Mouse (Mus musculus) heart, embryonic 10.5 days (tissue): ENCODE data around the gene Ube4b. TPM values are rescaled to one million over a fixed set of nuclear protein-coding genes. Genes with fewer than 3 reads are reported as not detected.
A peak's percentile ranks its signal among the peaks of the same experiment; 100 is the strongest.
"Not testable (repeated sequence)": the region's sequence is repeated elsewhere in the genome, so short reads cannot be mapped to it uniquely, and the experiment has no call there.

Experiments
- DNase-seq: peaks from one replicate; pipeline ENCODE4 v3.0.0-alpha.2; 2017; ENCODE audit warnings: low spot score
- H3K27ac ChIP-seq: fragments of 300-500 bp; sonication (generic); 2 replicates; pipeline ENCODE4 v1.5.1; 2016; ENCODE audit warnings: mild to moderate bottlenecking
- H3K27me3 ChIP-seq: fragments of 300-500 bp; sonication (generic); 2 replicates; pipeline ENCODE4 v1.6.1; 2016; ENCODE audit warnings: mild to moderate bottlenecking; ENCODE audit not compliant: poor library complexity, insufficient read depth, severe bottlenecking
- H3K36me3 ChIP-seq: fragments of 300-500 bp; sonication (generic); 2 replicates; pipeline ENCODE4 v1.6.1; 2016; ENCODE audit warnings: mild to moderate bottlenecking, moderate library complexity
- H3K4me1 ChIP-seq: fragments of 300-500 bp; sonication (generic); 2 replicates; pipeline ENCODE4 v1.6.1; 2016; ENCODE audit warnings: mild to moderate bottlenecking
- H3K4me3 ChIP-seq: fragments of 300-500 bp; sonication (generic); 2 replicates; pipeline ENCODE4 v1.5.1; 2016; ENCODE audit warnings: mild to moderate bottlenecking, moderate library complexity
- H3K9me3 ChIP-seq: fragments of 300-500 bp; sonication (generic); 2 replicates; pipeline ENCODE4 v1.6.1; 2016; ENCODE audit warnings: mild to moderate bottlenecking, moderate library complexity
- WGBS: fragments of 180-500 bp; shearing (Covaris S2); methylation state at CpG from one replicate; pipeline ENCODE4 v1.1.7; 2016; 5-methylcytosine and 5-hydroxymethylcytosine counted together
- polyA plus RNA-seq: library from polyadenylated mRNA; unstranded; fragments of >200 nt; fragmentation: Nextera tagmentation; extraction: Ambion mirVana; gene quantifications from 2 replicates; pipeline ENCODE4 v1.2.1, GENCODE M21; 2016

Gene Ube4b
- 57.1 and 62.9 TPM in 2 replicates for polyA plus RNA-seq

DNA sequence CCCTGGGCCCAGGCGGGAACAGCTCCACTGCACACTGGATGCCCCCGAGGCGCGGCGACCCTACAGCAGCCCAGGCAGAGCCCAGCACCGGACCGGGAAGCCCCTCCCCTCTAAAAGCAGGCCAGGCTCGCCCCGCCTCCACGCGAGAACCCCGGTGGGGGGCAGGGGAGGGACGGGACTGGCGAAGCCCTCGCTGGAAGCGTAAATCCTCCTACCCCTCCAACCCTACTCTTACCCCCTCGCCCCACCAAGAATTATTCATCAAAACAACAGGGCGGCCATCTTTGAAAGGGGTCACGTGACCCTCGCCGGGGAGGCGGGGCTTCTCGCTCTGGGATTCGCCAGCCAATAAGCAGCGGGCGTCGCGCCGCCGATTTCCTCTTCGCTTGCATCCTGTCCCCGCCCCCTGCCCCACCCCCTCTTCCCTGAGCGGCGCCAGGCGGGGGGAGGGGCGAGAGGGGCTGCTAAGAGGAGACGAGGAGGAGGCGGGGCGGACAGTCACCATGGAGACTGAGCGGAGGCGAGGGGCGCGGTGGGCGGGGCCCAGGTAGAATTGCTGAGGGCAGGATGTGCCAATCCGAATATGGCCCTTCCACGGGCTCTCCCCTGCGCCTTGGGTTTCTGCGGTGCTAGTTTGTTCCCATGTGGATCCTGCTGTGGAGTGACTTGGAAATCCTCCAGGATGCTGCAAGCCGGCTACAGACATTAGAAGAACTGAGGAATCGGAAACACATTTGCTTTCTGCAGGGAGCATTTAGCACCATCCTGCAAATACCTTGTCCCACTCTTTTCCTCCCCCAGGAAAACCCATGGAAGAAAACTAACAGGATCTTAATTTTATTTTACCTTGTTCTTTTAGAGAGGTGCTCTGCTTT is at the start of gene Ube4b:
Gene Ube4b (minus strand): TSS at position 425 of the 875 bp plus-strand sequence.
- Histone ChIP-seq H3K9me3 (no peaks in the 10 kb centered on the region), H3K36me3 (peaks cover 10% of the 10 kb centered on the region), H3K27me3 (no peaks in the 10 kb centered on the region), H3K27ac (peak within 1 kb of the TSS; percentile 98), H3K4me3 (peak within 1 kb of the TSS; percentile 99), H3K4me1 (peaks cover 11% of the 10 kb centered on the region)
- DNase-seq, result peak; percentile 99
- under 1% methylated on average over 43 of the region's 50 CpGs for WGBS

DNA sequence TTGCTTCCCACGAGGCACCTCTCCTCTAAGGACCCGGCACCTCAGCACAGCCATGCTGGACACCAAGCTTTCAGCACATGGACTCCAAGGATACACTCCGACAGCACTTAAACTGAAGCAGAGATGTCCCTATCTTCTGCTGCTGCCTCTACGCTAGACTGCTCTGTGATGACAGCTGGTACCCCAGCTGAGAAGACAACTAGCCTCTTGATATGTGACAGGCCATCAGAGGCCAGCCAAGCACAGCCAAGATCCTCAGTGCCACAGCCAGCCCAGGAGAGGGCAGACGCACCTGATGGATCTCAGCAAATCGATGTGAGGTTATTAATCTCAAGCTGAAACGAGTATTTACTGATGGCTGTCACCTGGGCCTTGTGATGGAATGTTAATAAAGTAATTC is 48.5 kb upstream of the Ube4b start:
- 52% methylated on average over 7 of the region's 7 CpGs for WGBS
- DNase-seq, result no peak
- no peaks in the 10 kb centered on the region for H3K9me3 ChIP-seq

DNA sequence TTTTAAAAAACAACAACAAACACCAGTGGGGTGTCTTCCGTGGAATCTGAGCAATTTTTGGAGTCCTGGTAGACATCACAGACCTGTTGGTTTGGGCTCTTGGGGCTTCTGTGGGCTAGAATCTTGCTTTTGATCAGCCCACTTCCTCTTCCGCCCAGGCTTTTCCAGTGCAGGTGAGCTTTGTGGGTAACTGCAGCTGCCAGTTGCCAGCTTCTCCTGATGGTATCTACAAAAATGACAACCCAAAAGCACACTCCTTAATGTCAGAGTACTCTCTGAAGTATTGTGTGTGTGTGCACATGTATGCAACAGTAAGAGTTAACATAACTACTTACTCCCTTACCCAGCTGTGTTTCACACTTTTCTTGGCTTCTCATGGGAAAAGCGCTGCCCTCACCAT is 43.0 kb upstream of the Ube4b start:
- Histone ChIP-seq H3K9me3 (no peaks in the 10 kb centered on the region), H3K27me3 (no peaks in the 10 kb centered on the region), H3K36me3 (peaks cover 52% of the 10 kb centered on the region), H3K27ac (no peak overlapping the region), H3K4me1 (peaks cover 7% of the 10 kb centered on the region), H3K4me3 (no peak overlapping the region)
- 80% methylated on average over 3 of the region's 3 CpGs for WGBS
- DNase-seq, result no peak

More for the DNA sequence above, 48.5 kb upstream of the Ube4b start:
- Histone ChIP-seq H3K36me3 (peaks cover 35% of the 10 kb centered on the region), H3K4me1 (peaks cover 10% of the 10 kb centered on the region), H3K27ac (no peak overlapping the region), H3K4me3 (no peak overlapping the region), H3K27me3 (no peaks in the 10 kb centered on the region)

DNA sequence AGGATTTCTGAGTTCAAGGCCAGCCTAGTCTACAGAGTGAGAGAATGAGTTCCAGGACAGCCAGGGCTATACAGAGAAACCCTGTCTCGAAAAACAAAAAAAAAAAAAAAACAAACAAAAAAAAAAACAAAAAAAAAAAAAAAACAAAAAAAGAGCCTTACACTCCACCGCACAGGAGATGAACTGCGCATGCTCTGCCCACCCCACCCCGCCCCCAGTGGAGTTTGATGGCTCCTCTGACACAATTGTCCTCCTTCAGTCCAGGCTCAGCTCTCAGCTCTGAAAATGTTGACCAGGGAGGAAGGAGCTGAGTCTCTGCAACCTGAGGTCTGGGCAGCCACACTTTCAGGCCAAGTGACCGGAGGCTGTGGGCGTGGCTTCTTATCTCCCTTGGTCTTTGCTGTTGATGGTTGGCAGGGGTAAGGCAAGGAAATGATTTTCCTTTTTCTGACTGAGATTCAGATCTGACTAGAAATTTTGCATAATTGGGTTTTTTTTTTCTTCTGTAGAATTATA is 36.9 kb upstream of the Ube4b start:
- H3K27ac ChIP-seq, result no peak overlapping the region
- peaks cover 9% of the 10 kb centered on the region; the same call in 1 of the 2 replicates for H3K36me3 ChIP-seq
- peaks cover 14% of the 10 kb centered on the region for H3K4me1 ChIP-seq
- DNase-seq, result no peak
- H3K27me3 ChIP-seq, result no peaks in the 10 kb centered on the region
- WGBS, result 53% methylated on average over 6 of the region's 6 CpGs
- no peaks in the 10 kb centered on the region for H3K9me3 ChIP-seq
- H3K4me3 ChIP-seq, result no peak overlapping the region

DNA sequence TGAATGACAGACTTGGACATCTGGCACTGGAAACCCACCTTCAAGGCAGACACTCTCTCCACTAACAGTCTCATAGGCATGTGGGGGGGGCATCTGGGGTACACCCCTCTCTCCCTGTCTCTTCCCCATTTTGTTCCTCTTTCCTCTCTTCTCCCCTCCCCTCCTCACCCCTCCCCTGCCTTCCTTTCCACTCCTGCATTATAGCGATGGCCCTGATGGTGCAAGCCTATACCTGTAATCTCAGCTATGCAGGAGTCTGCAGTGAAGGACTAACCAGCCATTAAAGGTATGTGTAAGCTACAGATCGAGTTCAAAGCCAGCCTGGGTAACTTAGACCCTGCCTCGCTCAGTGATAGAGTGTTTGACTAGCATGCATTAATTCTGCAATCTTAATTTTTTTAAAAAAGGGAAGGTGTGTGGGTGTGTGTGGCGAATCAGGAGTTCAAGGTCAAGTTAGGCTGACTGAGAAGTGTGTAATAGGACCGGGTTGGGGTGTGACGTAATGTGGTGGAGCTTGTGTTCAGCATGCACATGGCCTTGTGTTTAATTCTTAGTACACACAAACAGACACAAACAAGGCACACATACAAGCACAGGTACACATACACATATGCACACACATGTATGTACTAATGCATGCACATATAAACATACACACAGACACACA is 35.9 kb upstream of the Ube4b start:
- no peaks in the 10 kb centered on the region for H3K9me3 ChIP-seq
- H3K4me3 ChIP-seq, result no peak overlapping the region
- no peak for DNase-seq
- H3K27me3 ChIP-seq, result no peaks in the 10 kb centered on the region
- no peak overlapping the region for H3K27ac ChIP-seq
- peaks cover 3% of the 10 kb centered on the region; the same call in 1 of the 2 replicates for H3K36me3 ChIP-seq
- H3K4me1 ChIP-seq, result peaks cover 14% of the 10 kb centered on the region
- 74% methylated on average over 6 of the region's 6 CpGs for WGBS

DNA sequence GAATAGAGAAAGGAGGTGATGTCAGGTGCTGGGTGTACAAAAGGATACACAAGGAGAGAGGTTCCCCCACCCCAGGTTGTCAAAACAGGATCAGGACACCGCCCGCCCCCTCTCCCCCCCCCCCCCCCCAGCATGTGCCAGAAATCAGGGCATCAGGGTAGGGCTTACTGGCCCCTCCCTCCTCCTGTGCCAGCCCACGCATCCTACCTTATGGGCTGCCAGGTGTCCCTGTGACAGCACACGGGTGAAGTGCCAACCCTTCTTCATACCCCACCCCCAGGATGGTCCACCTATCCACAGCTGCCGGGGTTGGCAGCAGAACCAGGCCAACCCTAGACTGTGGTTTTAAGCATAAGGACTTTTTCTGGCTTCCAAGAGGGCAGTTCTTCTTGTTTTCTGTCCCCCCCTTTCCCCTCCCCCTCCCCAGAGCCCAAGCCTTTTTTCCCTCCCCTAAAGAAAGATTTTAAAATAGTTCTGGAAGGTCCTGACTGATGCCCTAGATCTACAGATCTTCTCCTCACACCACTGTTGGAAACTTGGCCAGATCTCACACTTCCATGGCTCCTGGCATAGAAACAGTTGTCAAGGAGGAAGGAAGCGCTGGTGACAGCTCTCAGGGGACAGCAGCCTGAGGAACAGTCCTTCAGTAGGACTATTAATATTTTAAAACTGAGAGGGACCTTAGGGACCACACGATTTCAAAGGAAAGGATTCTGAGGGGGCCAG is 35.2 kb upstream of the Ube4b start:
- no peak overlapping the region for H3K4me3 ChIP-seq
- no peaks in the 10 kb centered on the region for H3K36me3 ChIP-seq
- H3K4me1 ChIP-seq, result peaks cover 14% of the 10 kb centered on the region
- DNase-seq, result no peak
- no peaks in the 10 kb centered on the region for H3K9me3 ChIP-seq
- no peak overlapping the region for H3K27ac ChIP-seq
- H3K27me3 ChIP-seq, result no peaks in the 10 kb centered on the region
- 73% methylated on average over 6 of the region's 7 CpGs for WGBS

DNA sequence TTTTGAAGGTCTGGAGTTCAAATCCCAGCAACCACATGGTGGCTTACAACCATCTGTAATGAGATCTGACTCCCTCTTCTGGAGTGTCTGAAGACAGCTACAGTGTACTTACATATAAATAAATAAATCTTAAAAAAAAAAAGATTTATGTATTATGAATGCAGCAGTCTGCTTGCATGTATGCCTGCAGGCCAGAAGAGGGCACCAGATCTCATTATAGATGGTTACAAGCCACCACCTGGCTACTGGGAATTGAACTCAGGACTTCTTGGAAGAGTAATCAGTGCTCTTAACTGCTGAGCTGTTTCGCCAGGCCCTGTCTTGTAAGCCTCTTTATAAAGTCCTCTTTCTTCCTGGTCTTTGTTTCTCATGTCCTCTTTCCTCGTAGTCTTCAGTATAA is 33.9 kb upstream of the Ube4b start:
- not testable (repeated sequence) for H3K36me3 ChIP-seq, H3K9me3 ChIP-seq, H3K27me3 ChIP-seq, DNase-seq, H3K4me3 ChIP-seq, H3K27ac ChIP-seq
- 79% methylated on average over 2 of the region's 2 CpGs for WGBS
- H3K4me1 ChIP-seq, result peaks cover 14% of the 10 kb centered on the region

DNA sequence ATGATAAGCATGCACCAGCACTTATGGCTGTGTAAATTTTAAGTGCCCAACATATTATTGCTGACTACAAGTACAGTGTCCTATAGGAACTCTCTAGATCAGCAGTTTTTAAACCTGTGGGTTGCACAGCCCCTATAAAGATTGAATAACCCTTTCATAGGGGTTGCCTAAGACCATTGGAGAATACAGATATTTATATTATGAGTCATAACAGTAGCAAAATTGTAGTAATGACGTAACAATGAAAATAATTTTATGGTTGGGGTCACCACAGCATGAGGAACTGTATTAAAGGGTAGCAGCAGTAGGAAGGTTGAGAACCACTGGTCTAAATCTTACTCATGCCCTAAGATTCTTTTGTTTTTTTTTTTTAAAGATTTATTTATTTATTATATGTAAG is 32.9 kb upstream of the Ube4b start:
- no peaks in the 10 kb centered on the region for H3K27me3 ChIP-seq
- 68% methylated on average over 1 of the region's 1 CpGs for WGBS
- no peaks in the 10 kb centered on the region for H3K9me3 ChIP-seq
- H3K4me1 ChIP-seq, result peaks cover 19% of the 10 kb centered on the region
- no peak overlapping the region for H3K27ac ChIP-seq
- no peaks in the 10 kb centered on the region for H3K36me3 ChIP-seq
- DNase-seq, result no peak
- no peak overlapping the region for H3K4me3 ChIP-seq

DNA sequence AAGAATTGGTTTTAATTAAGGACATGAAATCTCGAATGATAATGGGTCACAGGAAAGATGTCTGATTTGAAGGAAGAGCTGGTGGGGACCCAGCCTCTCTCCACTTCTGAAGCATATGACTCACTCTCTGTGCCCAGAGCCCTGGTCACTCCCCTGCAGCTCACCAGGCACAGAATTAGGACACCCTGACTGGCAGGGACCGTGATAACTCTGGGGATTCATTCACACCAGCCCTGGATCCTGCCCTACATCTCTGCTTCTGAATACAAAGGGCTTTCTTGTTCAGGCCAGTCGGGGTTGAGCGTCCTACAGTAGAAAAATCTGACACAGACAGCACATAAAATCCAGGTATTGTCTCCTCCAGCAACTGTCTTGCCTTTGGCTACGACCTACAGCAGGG is 32.0 kb upstream of the Ube4b start:
- no peak overlapping the region for H3K4me3 ChIP-seq

DNA sequence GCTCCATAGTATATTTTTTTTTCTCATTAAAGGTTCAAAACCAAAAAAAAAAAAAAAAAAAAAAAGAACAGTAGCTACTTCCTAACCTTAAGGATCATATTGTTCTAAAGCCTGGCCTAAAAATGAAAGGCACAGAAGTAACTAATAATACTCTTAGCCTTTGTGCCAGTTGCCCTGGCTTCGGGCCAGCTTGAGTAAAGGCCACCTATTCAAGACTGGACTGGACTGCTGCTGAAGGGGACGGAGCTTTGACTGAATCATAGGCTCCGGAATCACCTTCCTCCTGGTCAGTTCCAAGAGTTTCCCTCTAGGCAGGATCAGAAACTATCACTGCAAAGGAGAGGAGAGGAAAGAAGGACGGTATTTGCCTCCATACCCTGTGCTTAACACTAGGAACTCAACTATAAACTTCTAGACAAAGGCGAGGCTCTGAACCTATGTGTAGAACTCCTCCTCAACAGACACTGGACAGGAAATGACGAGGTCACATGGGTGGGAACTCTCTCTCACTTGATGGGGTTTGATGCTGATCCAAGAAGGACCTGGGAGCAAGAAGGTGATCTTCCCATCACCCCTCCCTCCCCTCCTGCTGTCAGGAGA is 31.4 kb upstream of the Ube4b start:
- WGBS, result 69% methylated on average over 6 of the region's 6 CpGs
- Histone ChIP-seq H3K36me3 (no peaks in the 10 kb centered on the region), H3K27ac (no peak overlapping the region), H3K4me1 (peaks cover 19% of the 10 kb centered on the region; the same call in 1 of the 2 replicates), H3K9me3 (no peaks in the 10 kb centered on the region), H3K27me3 (no peaks in the 10 kb centered on the region), H3K4me3 (no peak overlapping the region)
- DNase-seq, result no peak

More for the DNA sequence above, 32.0 kb upstream of the Ube4b start:
- WGBS, result 63% methylated on average over 5 of the region's 5 CpGs
- Histone ChIP-seq H3K36me3 (no peaks in the 10 kb centered on the region), H3K4me1 (peaks cover 20% of the 10 kb centered on the region), H3K27me3 (no peaks in the 10 kb centered on the region), H3K9me3 (no peaks in the 10 kb centered on the region), H3K27ac (no peak overlapping the region)
- DNase-seq, result no peak

DNA sequence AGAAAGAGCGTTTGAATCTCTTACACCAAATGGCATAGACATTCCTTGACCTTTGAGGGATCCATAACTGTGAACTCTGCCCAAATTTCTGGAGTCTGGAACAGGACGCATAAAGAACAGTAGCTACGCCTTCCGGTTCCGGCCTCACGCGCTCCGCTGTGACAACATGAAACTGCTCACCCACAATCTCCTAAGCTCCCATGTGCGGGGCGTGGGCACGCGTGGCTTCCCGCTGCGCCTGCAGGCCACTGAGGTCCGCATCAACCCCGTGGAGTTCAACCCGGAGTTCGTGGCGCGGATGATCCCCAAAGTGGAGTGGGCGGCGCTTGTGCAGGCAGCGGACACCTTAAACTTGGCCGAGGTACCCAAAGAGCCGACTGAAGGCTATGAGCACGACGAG is 30.6 kb upstream of the Ube4b start:
- H3K4me3 ChIP-seq, H3K36me3 ChIP-seq, H3K27ac ChIP-seq, H3K9me3 ChIP-seq, DNase-seq, H3K27me3 ChIP-seq: not testable (repeated sequence)
- WGBS, result 79% methylated on average over 27 of the region's 27 CpGs
- H3K4me1 ChIP-seq, result peaks cover 17% of the 10 kb centered on the region; the same call in 1 of the 2 replicates

DNA sequence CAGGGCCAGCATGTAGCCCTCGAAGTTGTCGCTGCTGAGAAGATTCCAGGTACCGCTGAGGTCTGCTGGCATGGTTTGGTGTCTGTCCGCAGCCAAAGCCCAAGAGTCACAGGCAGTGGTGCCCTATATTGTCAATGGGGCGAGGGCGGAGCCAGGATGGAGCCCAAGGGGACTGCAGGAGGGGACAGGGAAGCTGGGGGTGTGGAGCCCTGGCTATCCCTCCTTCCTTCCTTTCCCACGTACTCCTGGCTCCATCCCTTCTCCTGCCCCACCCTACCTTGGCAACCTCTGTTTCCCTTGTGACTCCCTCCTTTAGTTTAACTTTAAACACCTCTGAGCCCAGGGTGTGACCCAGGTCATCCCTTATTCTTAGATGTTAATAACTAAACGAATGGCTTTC is 28.3 kb upstream of the Ube4b start, which contains the start of gene Rbp7:
Gene Rbp7 (minus strand): TSS at position 100 of the 400 bp plus-strand sequence.
- H3K4me3 ChIP-seq, result no peak within 1 kb of the TSS
- H3K9me3 ChIP-seq, result no peaks in the 10 kb centered on the region
- H3K4me1 ChIP-seq, result peaks cover 8% of the 10 kb centered on the region; the same call in 1 of the 2 replicates
- H3K36me3 ChIP-seq, result no peaks in the 10 kb centered on the region
- WGBS, result 50% methylated on average over 8 of the region's 8 CpGs
- H3K27ac ChIP-seq, result no peak within 1 kb of the TSS
- H3K27me3 ChIP-seq, result no peaks in the 10 kb centered on the region
- DNase-seq, result no peak
